Mouse (Mus musculus) kidney, adult 2 months (tissue): Measurements from ENCODE around the gene Olfr464. TPM values are rescaled to one million over a fixed set of nuclear protein-coding genes. Genes with fewer than 3 reads are reported as not detected.
A peak's percentile ranks its signal among the peaks of the same experiment; 100 is the strongest.

Experiments
- DNase-seq: peaks from one replicate; pipeline ENCODE4 v3.0.0; 2021
- H3K27ac ChIP-seq: fragments of 200-500 bp; 2 replicates; pipeline ENCODE4 v1.5.1; 2012; ENCODE audit warnings: low read depth, low read length, control low read depth, inconsistent platforms; ENCODE audit not compliant: insufficient read depth
- H3K27me3 ChIP-seq: fragments of 200-500 bp; replicated peaks from 2 replicates; pipeline ENCODE4 v1.6.1; 2012; ENCODE audit warnings: mild to moderate bottlenecking, moderate library complexity, low read length, inconsistent platforms; ENCODE audit not compliant: control insufficient read depth, insufficient read depth
- H3K36me3 ChIP-seq: fragments of 200-500 bp; 2 replicates; pipeline ENCODE4 v1.6.1; 2012; ENCODE audit warnings: mild to moderate bottlenecking, moderate library complexity, low read length, inconsistent platforms; ENCODE audit not compliant: control insufficient read depth, insufficient read depth
- H3K4me1 ChIP-seq: fragments of 200-500 bp; 2 replicates; pipeline ENCODE4 v1.6.1; 2011; ENCODE audit warnings: low read length; ENCODE audit not compliant: control insufficient read depth, insufficient read depth
- H3K4me3 ChIP-seq: fragments of 200-500 bp; 2 replicates; pipeline ENCODE4 v1.5.1; 2011; ENCODE audit warnings: mild to moderate bottlenecking, low read depth, low read length, control low read depth; ENCODE audit not compliant: insufficient read depth
- CTCF ChIP-seq: fragments of 200-500 bp; conservative IDR thresholded peaks from 2 replicates; pipeline ENCODE4 v1.5.1; 2011; ENCODE audit warnings: low read depth, mild to moderate bottlenecking, control low read depth, low read length, moderate library complexity, mixed read lengths; ENCODE audit not compliant: insufficient read depth, insufficient read length
- POLR2A ChIP-seq: fragments of 200-500 bp; IDR thresholded peaks from one replicate; pipeline ENCODE4 v1.6.1; 2011; ENCODE audit warnings: low read depth, low read length, control low read depth
- WGBS: fragments of 180-500 bp; shearing (Covaris S2); methylation state at CpG from one replicate; pipeline ENCODE4 v1.1.7; 2018; 5-methylcytosine and 5-hydroxymethylcytosine counted together
- polyA plus RNA-seq: library from polyadenylated mRNA; depleted of rRNA; stranded (reverse); fragments of >200 nt; gene quantifications from 2 replicates; pipeline ENCODE4 v1.2.3, GENCODE M21; 2012

Olfr464 gene
- polyA plus RNA-seq, 1 experiment = not detected

DNA sequence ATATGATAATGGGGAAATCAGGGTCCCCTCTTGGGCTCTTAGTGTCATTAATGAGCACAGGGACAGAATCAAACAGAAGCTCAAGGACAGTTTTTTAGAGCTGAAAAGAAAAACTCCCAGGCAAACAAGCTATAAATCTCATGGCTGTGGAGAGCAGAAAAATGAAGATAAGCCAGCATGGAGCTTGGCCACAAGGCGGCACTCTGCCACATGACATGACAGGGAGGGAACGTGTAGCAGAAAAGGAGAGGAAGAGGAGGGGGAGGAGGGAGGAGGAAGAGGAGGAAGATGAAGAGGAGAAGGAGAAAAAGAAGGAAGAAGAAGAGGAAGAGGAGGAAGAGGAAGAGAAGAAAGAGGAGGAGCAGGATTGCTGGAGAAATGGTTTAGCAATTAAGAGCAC is 29.2 kb upstream of the Olfr464 start:
- DNase-seq = no peak
- Histone ChIP-seq H3K27me3 (no peaks in the 10 kb centered on the region), H3K36me3 (no peaks in the 10 kb centered on the region), H3K4me3 (no peak overlapping the region), H3K27ac (no peak overlapping the region), H3K4me1 (no peaks in the 10 kb centered on the region)
- 0% methylated on average over 2 of the region's 2 CpGs for WGBS
- TF ChIP-seq CTCF (peak; percentile 56), POLR2A (no peak)

DNA sequence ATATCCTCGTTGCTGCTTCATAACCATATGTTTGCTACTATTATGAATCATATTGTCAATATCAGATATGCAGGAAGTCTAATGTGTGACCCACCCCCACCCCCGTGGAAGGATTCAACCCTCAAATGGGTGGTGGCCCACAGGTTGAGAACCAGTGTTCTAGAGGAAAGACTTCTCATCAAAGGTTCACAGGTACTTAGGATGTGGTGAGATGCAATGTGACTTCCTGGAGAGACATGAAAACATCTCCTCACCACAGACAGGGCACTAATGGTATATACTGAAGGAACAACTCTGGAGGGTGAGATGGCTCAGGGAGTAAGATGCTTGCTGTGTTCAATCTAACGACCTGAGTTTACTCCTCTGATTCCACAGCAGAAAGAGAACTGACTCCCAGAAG is 14.7 kb upstream of the Olfr464 start:
- Histone ChIP-seq H3K4me3 (no peak overlapping the region), H3K36me3 (no peaks in the 10 kb centered on the region), H3K27me3 (no peaks in the 10 kb centered on the region), H3K4me1 (no peaks in the 10 kb centered on the region), H3K27ac (no peak overlapping the region)
- DNase-seq = no peak
- TF ChIP-seq POLR2A (no peak), CTCF (no peak)
- WGBS = 74% methylated on average over 3 of the region's 3 CpGs

- no peaks in the 10 kb centered on the region for H3K27me3 ChIP-seq
- no peak overlapping the region for H3K27ac ChIP-seq
- no peaks in the 10 kb centered on the region for H3K36me3 ChIP-seq
- TF ChIP-seq CTCF (no peak), POLR2A (no peak)
- no peaks in the 10 kb centered on the region for H3K4me1 ChIP-seq
- WGBS = 72% methylated on average over 2 of the region's 2 CpGs
- no peak overlapping the region for H3K4me3 ChIP-seq
- DNase-seq = no peak
Observed at GRCm38 (mm10) chr11:87933731-87934130, 13.0 kb upstream of the Olfr464 start.

- no peak overlapping the region for H3K4me3 ChIP-seq
- no peak for TF ChIP-seq POLR2A
- TF ChIP-seq CTCF = no peak
- no peaks in the 10 kb centered on the region for H3K36me3 ChIP-seq
- no peak for DNase-seq
- H3K27me3 ChIP-seq = no peaks in the 10 kb centered on the region; the same call in 1 of the 2 replicates
- no peak overlapping the region for H3K27ac ChIP-seq
- no peaks in the 10 kb centered on the region for H3K4me1 ChIP-seq
- WGBS = 91% methylated on average over 2 of the region's 2 CpGs
Observed at GRCm38 (mm10) chr11:87930348-87930747, 9.6 kb upstream of the Olfr464 start.

DNA sequence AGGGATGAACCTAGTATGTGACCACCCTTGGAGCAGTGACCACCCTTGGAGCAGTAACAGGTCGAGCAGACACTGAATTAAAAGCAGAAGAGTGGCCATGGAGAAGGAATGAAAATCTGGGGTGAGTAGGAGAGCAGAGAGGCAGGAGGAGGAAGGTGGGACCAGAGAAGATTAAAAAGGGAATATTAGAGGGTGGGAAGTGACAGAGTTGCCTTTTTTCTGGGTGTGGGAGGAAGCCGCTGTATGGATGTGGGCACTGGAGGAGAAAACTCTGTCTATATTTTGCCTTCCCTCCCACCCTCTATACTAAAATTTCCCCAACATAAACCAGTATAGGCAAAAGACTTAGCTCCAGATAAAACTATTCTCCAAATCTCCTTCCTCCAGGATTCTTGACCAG is 466 bp downstream of the Olfr464 start:
- no peaks in the 10 kb centered on the region for H3K27me3 ChIP-seq
- no peak for DNase-seq
- H3K36me3 ChIP-seq = no peaks in the 10 kb centered on the region
- H3K27ac ChIP-seq = no peak overlapping the region
- no peaks in the 10 kb centered on the region for H3K4me1 ChIP-seq
- TF ChIP-seq CTCF (no peak), POLR2A (no peak)
- H3K4me3 ChIP-seq = no peak overlapping the region
- WGBS = 67% methylated on average over 2 of the region's 2 CpGs

GRCm38 (mm10) chr11:87916005-87916404 is 4.8 kb downstream of the Olfr464 start:
- 83% methylated on average over 1 of the region's 1 CpGs for whole genome bisulfite sequencing
- no peaks in the 10 kb centered on the region for H3K4me1 ChIP-seq
- no peaks in the 10 kb centered on the region for H3K27me3 ChIP-seq
- H3K27ac ChIP-seq = no peak overlapping the region
- no peak overlapping the region for H3K4me3 ChIP-seq
- no peak for DNase-seq
- no peaks in the 10 kb centered on the region for H3K36me3 ChIP-seq
- TF ChIP-seq POLR2A (no peak), CTCF (no peak)

- DNase-seq = no peak
- no peak for TF ChIP-seq POLR2A
- TF ChIP-seq CTCF = no peak
- H3K4me3 ChIP-seq = no peak overlapping the region
- H3K4me1 ChIP-seq = no peaks in the 10 kb centered on the region
- 79% methylated on average over 3 of the region's 3 CpGs for WGBS
- H3K27me3 ChIP-seq = no peaks in the 10 kb centered on the region
- H3K36me3 ChIP-seq = no peaks in the 10 kb centered on the region
- H3K27ac ChIP-seq = no peak overlapping the region
Observed at GRCm38 (mm10) chr11:87904331-87904730, 16.4 kb downstream of the Olfr464 start.

- Histone ChIP-seq H3K36me3 (no peaks in the 10 kb centered on the region), H3K4me1 (no peaks in the 10 kb centered on the region), H3K27me3 (no peaks in the 10 kb centered on the region), H3K4me3 (no peak within 1 kb of the TSS), H3K27ac (no peak within 1 kb of the TSS)
- no peak for DNase-seq
- no peak for TF ChIP-seq POLR2A
- no peak for TF ChIP-seq CTCF
Observed at GRCm38 (mm10) chr11:87897287-87897686, 23.5 kb downstream of the Olfr464 start, which contains the start of gene Olfr463. Gene Olfr463 (minus strand): TSS chr11:87897387.
